Mouse (Mus musculus): Measurements from ENCODE around the gene Nt5e. TPM values are rescaled to one million over a fixed set of nuclear protein-coding genes. Genes with fewer than 3 reads are reported as not detected.
A peak's percentile ranks its signal among the peaks of the same experiment; 100 is the strongest.

Nt5e gene
- polyA plus RNA-seq (2015; fragmentation: Nextera tagmentation; extraction: Ambion mirVana): 4.3 and 4.9 TPM in 2 replicates

GRCm38 (mm10) chr9:88326930-88327901, at the start of gene Nt5e:
TSS of gene Nt5e (plus strand) at chr9:88327197.
- TF ChIP-seq CTCF (IDR thresholded peaks at IDR 0.05; ENCODE audit: low read depth): no peak
- ATAC-seq (replicated peaks; ENCODE audit: low FRiP score, low read depth) (peak; percentile 92), DNase-seq (ENCODE audit: low spot score) (peak; percentile 68)
- Histone ChIP-seq H3K27me3 (ENCODE audit: insufficient read depth, low read length) (no peaks in the 10 kb centered on the region), H3K4me2 (ENCODE audit: low read length) (peak within 1 kb of the TSS; percentile 86), H3K9ac (ENCODE audit: low read depth, low read length) (peak within 1 kb of the TSS; percentile 56), H3K36me3 (ENCODE audit: insufficient read depth, low read length) (no peaks in the 10 kb centered on the region), H3K4me3 (replicated peaks; ENCODE audit: low read depth, low read length) (peak within 1 kb of the TSS; percentile 49), H3K9me3 (replicated peaks; ENCODE audit: low read length) (no peaks in the 10 kb centered on the region), H3K4me1 (replicated peaks; ENCODE audit: insufficient read depth, low read length) (0 out of 2 replicates have a peak, but pooled peaks cover 3% of the 10 kb centered on the region), H3K27ac (no peak within 1 kb of the TSS)
- under 1% methylated on average over 66 of the region's 66 CpGs for WGBS

GRCm38 (mm10) chr9:88277588-88277987, 49.4 kb upstream of the Nt5e start:
- H3K9ac ChIP-seq (ENCODE audit: low read depth, low read length): no peak overlapping the region
- no peak overlapping the region for H3K27ac ChIP-seq
- DNase-seq (ENCODE audit: low spot score): no peak
- H3K4me3 ChIP-seq (replicated peaks; ENCODE audit: low read depth, low read length): no peak overlapping the region
- H3K9me3 ChIP-seq (replicated peaks; ENCODE audit: low read length): no peaks in the 10 kb centered on the region
- TF ChIP-seq CTCF (IDR thresholded peaks at IDR 0.05; ENCODE audit: low read depth): no peak
- 66% methylated on average over 4 of the region's 4 CpGs for WGBS
- no peaks in the 10 kb centered on the region for H3K27me3 ChIP-seq (ENCODE audit: insufficient read depth, low read length)
- H3K4me1 ChIP-seq (replicated peaks; ENCODE audit: insufficient read depth, low read length): no peaks in the 10 kb centered on the region
- no peaks in the 10 kb centered on the region for H3K36me3 ChIP-seq (ENCODE audit: insufficient read depth, low read length)
- no peak for ATAC-seq (replicated peaks; ENCODE audit: low FRiP score, low read depth)
- no peak overlapping the region for H3K4me2 ChIP-seq (ENCODE audit: low read length)

- ATAC-seq (replicated peaks; ENCODE audit: low FRiP score, low read depth): no peak
- Histone ChIP-seq H3K4me3 (replicated peaks; ENCODE audit: low read depth, low read length) (no peak overlapping the region), H3K9me3 (replicated peaks; ENCODE audit: low read length) (no peaks in the 10 kb centered on the region), H3K4me2 (ENCODE audit: low read length) (no peak overlapping the region), H3K27ac (no peak overlapping the region), H3K4me1 (replicated peaks; ENCODE audit: insufficient read depth, low read length) (no peaks in the 10 kb centered on the region), H3K9ac (ENCODE audit: low read depth, low read length) (no peak overlapping the region), H3K27me3 (ENCODE audit: insufficient read depth, low read length) (no peaks in the 10 kb centered on the region), H3K36me3 (ENCODE audit: insufficient read depth, low read length) (no peaks in the 10 kb centered on the region)
- no peak for TF ChIP-seq CTCF (IDR thresholded peaks at IDR 0.05; ENCODE audit: low read depth)
- 66% methylated on average over 2 of the region's 2 CpGs for WGBS
- no peak for DNase-seq (ENCODE audit: low spot score)
Observed at GRCm38 (mm10) chr9:88279728-88280127, 47.3 kb upstream of the Nt5e start.

- H3K4me2 ChIP-seq (ENCODE audit: low read length): no peak overlapping the region
- H3K4me1 ChIP-seq (replicated peaks; ENCODE audit: insufficient read depth, low read length): no peaks in the 10 kb centered on the region
- H3K36me3 ChIP-seq (ENCODE audit: insufficient read depth, low read length): no peaks in the 10 kb centered on the region
- 75% methylated on average over 7 of the region's 7 CpGs for WGBS
- H3K9me3 ChIP-seq (replicated peaks; ENCODE audit: low read length): no peaks in the 10 kb centered on the region
- no peak overlapping the region for H3K4me3 ChIP-seq (replicated peaks; ENCODE audit: low read depth, low read length)
- DNase-seq (ENCODE audit: low spot score) (no peak), ATAC-seq (replicated peaks; ENCODE audit: low FRiP score, low read depth) (no peak)
- no peak overlapping the region for H3K9ac ChIP-seq (ENCODE audit: low read depth, low read length)
- H3K27ac ChIP-seq: no peak overlapping the region
- TF ChIP-seq CTCF (IDR thresholded peaks at IDR 0.05; ENCODE audit: low read depth): no peak
- H3K27me3 ChIP-seq (ENCODE audit: insufficient read depth, low read length): no peaks in the 10 kb centered on the region
Observed at GRCm38 (mm10) chr9:88289568-88290168, 37.3 kb upstream of the Nt5e start.

GRCm38 (mm10) chr9:88292836-88293370, 34.1 kb upstream of the Nt5e start:
- Histone ChIP-seq H3K9me3 (replicated peaks; ENCODE audit: low read length) (no peaks in the 10 kb centered on the region), H3K36me3 (ENCODE audit: insufficient read depth, low read length) (no peaks in the 10 kb centered on the region), H3K4me2 (ENCODE audit: low read length) (no peak overlapping the region), H3K27ac (no peak overlapping the region), H3K27me3 (ENCODE audit: insufficient read depth, low read length) (no peaks in the 10 kb centered on the region), H3K4me1 (replicated peaks; ENCODE audit: insufficient read depth, low read length) (no peaks in the 10 kb centered on the region), H3K4me3 (replicated peaks; ENCODE audit: low read depth, low read length) (no peak overlapping the region), H3K9ac (ENCODE audit: low read depth, low read length) (no peak overlapping the region)
- ATAC-seq (replicated peaks; ENCODE audit: low FRiP score, low read depth) (no peak), DNase-seq (ENCODE audit: low spot score) (no peak)
- TF ChIP-seq CTCF (IDR thresholded peaks at IDR 0.05; ENCODE audit: low read depth): no peak
- WGBS: 91% methylated on average over 2 of the region's 2 CpGs

GRCm38 (mm10) chr9:88295798-88296197, 31.2 kb upstream of the Nt5e start:
- Histone ChIP-seq H3K4me2 (ENCODE audit: low read length) (no peak overlapping the region), H3K4me3 (replicated peaks; ENCODE audit: low read depth, low read length) (no peak overlapping the region), H3K27ac (no peak overlapping the region), H3K4me1 (replicated peaks; ENCODE audit: insufficient read depth, low read length) (no peaks in the 10 kb centered on the region), H3K9ac (ENCODE audit: low read depth, low read length) (no peak overlapping the region), H3K9me3 (replicated peaks; ENCODE audit: low read length) (no peaks in the 10 kb centered on the region), H3K36me3 (ENCODE audit: insufficient read depth, low read length) (no peaks in the 10 kb centered on the region), H3K27me3 (ENCODE audit: insufficient read depth, low read length) (no peaks in the 10 kb centered on the region)
- 43% methylated on average over 4 of the region's 4 CpGs for WGBS
- no peak for TF ChIP-seq CTCF (IDR thresholded peaks at IDR 0.05; ENCODE audit: low read depth)
- ATAC-seq (replicated peaks; ENCODE audit: low FRiP score, low read depth) (no peak), DNase-seq (ENCODE audit: low spot score) (no peak)
